17 mouse cellular contexts compared by ENCODE assay signal in the genomic region with DNA sequence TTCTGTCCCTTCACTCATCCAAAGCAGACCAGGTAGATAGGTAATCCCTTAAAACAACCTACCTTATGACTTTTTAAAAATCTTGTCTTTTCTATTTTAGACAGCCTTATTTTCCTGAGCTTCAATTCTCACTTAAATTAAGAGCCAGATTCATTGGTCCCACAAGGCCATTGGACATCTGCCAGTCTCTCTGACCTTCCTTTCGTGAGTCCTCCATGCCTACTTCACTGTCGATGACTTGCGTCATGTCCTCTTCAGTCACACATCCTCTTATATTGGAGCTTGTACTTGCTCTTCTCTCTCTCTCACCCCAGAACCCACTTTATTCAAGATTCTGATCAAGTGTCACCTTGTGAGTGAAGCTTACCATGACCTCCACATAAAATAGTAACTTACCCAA.
"Had no signal": no experiment of that assay in that cellular context is flagged by ENCODE, and none has a peak within 500 bp of the region (broad histone marks: within the 10 kb centered on the region; RNA-seq: fewer than 3 reads in every experiment).

No protein-coding gene starts in this region.

- H3K36me3 ChIP-seq: midbrain, embryonic 10.5 days; midbrain, embryonic 12.5 days; neural tube, embryonic 13.5 days; neural tube, embryonic 15.5 days had no signal

- H3K9me3 ChIP-seq: midbrain, embryonic 10.5 days; midbrain, embryonic 12.5 days; neural tube, embryonic 13.5 days; neural tube, embryonic 15.5 days had no signal

- H3K4me3 ChIP-seq: midbrain, embryonic 10.5 days; midbrain, embryonic 12.5 days; myocyte; neural tube, embryonic 13.5 days; neural tube, embryonic 15.5 days had no signal

- H3K4me1 ChIP-seq: midbrain, embryonic 10.5 days; midbrain, embryonic 12.5 days; neural tube, embryonic 13.5 days; neural tube, embryonic 15.5 days had no signal

- H3K27me3 ChIP-seq: midbrain, embryonic 12.5 days; neural tube, embryonic 13.5 days; neural tube, embryonic 15.5 days had no signal

- DNase-seq: lung, embryonic 14.5 days; lung, postnatal 10 days; lung, postnatal 4 days; midbrain, embryonic 14.5 days; retina, postnatal 1 day; right cerebral cortex, adult 18-20 months; right cerebral cortex, postnatal 25 days; right cerebral cortex, postnatal 4 days; spleen, adult 18-20 months; thymus, adult 18-20 months; thymus, postnatal 14 days; thymus, postnatal 36 days had no signal

- H3K27ac ChIP-seq: midbrain, embryonic 10.5 days; midbrain, embryonic 12.5 days; neural tube, embryonic 13.5 days; neural tube, embryonic 15.5 days had no signal
